Mouse (Mus musculus) lung, embryonic 14.5 days (tissue): Measurements from ENCODE around the gene Slc35f6. TPM values are rescaled to one million over a fixed set of nuclear protein-coding genes. Genes with fewer than 3 reads are reported as not detected.
"Not testable (repeated sequence)": the region's sequence is repeated elsewhere in the genome, so short reads cannot be mapped to it uniquely, and the experiment has no call there.

ENCODE experiments used
- ATAC-seq: fragments of 200-750 bp; cut with Nextera tagmentation; 2 replicates; pipeline ENCODE4 v1.8.0; 2017; ENCODE audit warnings: mild to moderate bottlenecking, moderate TSS enrichment, moderate library complexity; ENCODE audit not compliant: insufficient read depth
- DNase-seq: peaks from one replicate; pipeline ENCODE4 v3.0.0-alpha.2; 2015
- H3K27ac ChIP-seq: fragments of 300-500 bp; sonication (generic); 2 replicates; pipeline ENCODE4 v1.5.1; 2014; ENCODE audit warnings: low read depth, mild to moderate bottlenecking, moderate library complexity
- H3K27me3 ChIP-seq: fragments of 300-500 bp; sonication (generic); 2 replicates; pipeline ENCODE4 v1.6.1; 2014; ENCODE audit warnings: low read length, control low read depth; ENCODE audit not compliant: insufficient read depth
- H3K36me3 ChIP-seq: fragments of 300-500 bp; sonication (generic); 2 replicates; pipeline ENCODE4 v1.6.1; 2014; ENCODE audit warnings: control low read depth; ENCODE audit not compliant: insufficient read depth
- H3K4me1 ChIP-seq: fragments of 300-500 bp; sonication (generic); 2 replicates; pipeline ENCODE4 v1.6.1; 2014; ENCODE audit warnings: antibody characterized with exemption, control low read depth; ENCODE audit not compliant: insufficient read depth
- H3K4me2 ChIP-seq: fragments of 300-500 bp; sonication (generic); 2 replicates; pipeline ENCODE4 v1.6.1; 2014; ENCODE audit warnings: mild to moderate bottlenecking
- H3K4me3 ChIP-seq: fragments of 300-500 bp; sonication (generic); 2 replicates; pipeline ENCODE4 v1.5.1; 2014; ENCODE audit warnings: low read depth, low read length
- H3K9ac ChIP-seq: fragments of 300-500 bp; sonication (generic); 2 replicates; pipeline ENCODE4 v1.6.1; 2014
- H3K9me3 ChIP-seq: fragments of 300-500 bp; sonication (generic); 2 replicates; pipeline ENCODE4 v1.6.1; 2016; ENCODE audit warnings: low read depth, low read length, control low read depth
- CTCF ChIP-seq: IDR thresholded peaks from 2 replicates; pipeline ENCODE4 v1.5.1; 2016; ENCODE audit warnings: antibody characterized with exemption, low read depth
- WGBS: fragments of 180-500 bp; shearing (Covaris S2); extraction: QIAGEN DNeasy Blood & Tissue Kit; methylation state at CpG from one replicate; pipeline ENCODE4 v1.1.7; 2014; 5-methylcytosine and 5-hydroxymethylcytosine counted together
- polyA plus RNA-seq: library from polyadenylated mRNA; unstranded; fragments of >200 nt; fragmentation: Nextera tagmentation; extraction: Ambion mirVana; gene quantifications from 2 replicates; pipeline ENCODE4 v1.2.1, GENCODE M21; 2014

Gene Slc35f6
- polyA plus RNA-seq, 1 experiment from 2014 or later = 27.6 TPM

DNA sequence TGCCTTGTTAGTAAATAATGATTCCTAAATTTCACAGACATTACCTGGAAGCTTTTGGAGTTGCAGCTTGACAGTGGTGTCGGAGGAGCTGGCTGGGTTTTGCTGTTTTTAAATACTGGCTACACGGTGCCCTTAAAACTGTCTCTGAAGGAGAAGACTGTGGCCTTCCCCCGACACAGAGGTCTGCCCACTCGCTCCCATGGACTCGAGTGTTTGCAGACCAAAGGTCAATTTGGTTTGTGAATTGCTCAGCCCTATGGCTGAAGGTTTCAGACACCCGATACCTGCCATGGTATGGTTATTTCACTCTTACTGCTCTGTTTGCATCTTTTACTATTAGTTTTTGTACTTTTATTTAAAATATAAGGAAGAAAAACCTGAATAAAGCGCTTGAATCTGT, 26.3 kb downstream of the Slc35f6 start:
- H3K4me1 ChIP-seq = peaks cover 2% of the 10 kb centered on the region; the same call in 1 of the 2 replicates
- no peak for TF ChIP-seq CTCF
- H3K4me2 ChIP-seq = no peak overlapping the region
- ATAC-seq = no peak
- no peak overlapping the region for H3K27ac ChIP-seq
- H3K27me3 ChIP-seq = no peaks in the 10 kb centered on the region
- no peaks in the 10 kb centered on the region for H3K9me3 ChIP-seq
- DNase-seq = no peak
- peaks cover 79% of the 10 kb centered on the region for H3K36me3 ChIP-seq
- 63% methylated on average over 7 of the region's 7 CpGs for WGBS
- H3K4me3 ChIP-seq = no peak overlapping the region
- H3K9ac ChIP-seq = no peak overlapping the region

GRCm38 (mm10) chr5:30676800-30677199, 29.1 kb downstream of the Slc35f6 start:
- H3K36me3 ChIP-seq = peaks cover 54% of the 10 kb centered on the region
- H3K4me2 ChIP-seq = no peak overlapping the region
- TF ChIP-seq CTCF = no peak
- H3K27ac ChIP-seq = no peak overlapping the region
- H3K4me3 ChIP-seq = no peak overlapping the region
- H3K4me1 ChIP-seq = no peaks in the 10 kb centered on the region
- WGBS = 77% methylated on average over 7 of the region's 7 CpGs
- DNase-seq (no peak), ATAC-seq (no peak)
- no peaks in the 10 kb centered on the region for H3K27me3 ChIP-seq
- no peak overlapping the region for H3K9ac ChIP-seq
- no peaks in the 10 kb centered on the region for H3K9me3 ChIP-seq

DNA sequence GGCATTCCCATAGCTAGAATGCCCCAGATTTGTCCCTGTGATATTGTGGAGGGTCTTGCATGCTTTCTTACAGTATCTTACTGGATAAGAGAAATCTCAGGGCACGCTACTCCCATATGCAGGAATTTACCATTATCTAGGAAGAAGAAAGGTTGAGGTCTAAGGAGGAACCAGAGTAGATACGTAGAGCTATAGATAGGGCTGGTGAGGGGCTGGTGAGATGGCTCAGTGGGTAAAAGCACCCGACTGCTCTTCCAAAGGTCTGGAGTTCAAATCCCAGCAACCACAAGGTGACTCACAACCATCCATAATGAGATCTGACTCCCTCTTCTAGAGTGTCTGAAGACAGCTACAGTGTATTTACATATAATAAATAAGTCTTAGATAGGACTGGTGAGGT, 30.3 kb downstream of the Slc35f6 start:
- H3K36me3 ChIP-seq = peaks cover 42% of the 10 kb centered on the region
- H3K9me3 ChIP-seq, H3K4me3 ChIP-seq, ATAC-seq, H3K27ac ChIP-seq, H3K4me1 ChIP-seq, H3K27me3 ChIP-seq, H3K9ac ChIP-seq, H3K4me2 ChIP-seq, DNase-seq: not testable (repeated sequence)
- WGBS = 86% methylated on average over 3 of the region's 3 CpGs

DNA sequence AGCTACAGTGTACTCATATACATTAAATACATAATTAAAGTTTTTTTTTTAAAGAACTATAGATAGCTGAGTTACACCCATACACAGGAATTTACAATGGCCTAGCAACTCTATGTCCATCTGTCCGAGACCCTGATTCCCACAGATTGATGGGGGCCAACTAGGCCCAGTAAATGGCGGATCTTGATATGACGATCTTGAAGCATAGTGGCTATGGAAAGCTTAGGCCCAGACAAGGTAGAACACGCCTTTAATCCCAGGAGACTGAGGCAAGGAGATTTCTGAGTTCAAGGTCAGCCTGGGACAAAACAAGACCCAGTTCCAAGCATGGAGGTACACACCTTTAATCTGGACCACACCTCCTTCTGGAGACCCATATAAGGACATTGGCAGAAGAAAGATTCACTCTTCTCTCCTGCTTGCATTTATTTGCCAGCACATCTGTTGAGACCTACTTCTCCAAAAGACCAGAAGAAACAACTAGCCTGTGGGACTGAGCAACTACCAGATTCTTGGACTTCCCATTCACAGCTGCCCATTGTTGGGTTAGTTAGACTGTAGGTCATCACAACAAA, 31.1 kb downstream of the Slc35f6 start:
- ATAC-seq (no peak), DNase-seq (no peak)
- no peaks in the 10 kb centered on the region for H3K9me3 ChIP-seq
- H3K4me1 ChIP-seq = no peaks in the 10 kb centered on the region
- 94% methylated on average over 4 of the region's 4 CpGs for WGBS
- no peaks in the 10 kb centered on the region for H3K27me3 ChIP-seq
- no peak overlapping the region for H3K27ac ChIP-seq
- no peak overlapping the region for H3K9ac ChIP-seq
- H3K36me3 ChIP-seq = peaks cover 34% of the 10 kb centered on the region
- no peak for TF ChIP-seq CTCF
- H3K4me2 ChIP-seq = no peak overlapping the region
- H3K4me3 ChIP-seq = no peak overlapping the region

- H3K36me3 ChIP-seq = peaks cover 27% of the 10 kb centered on the region
- ATAC-seq = no peak
- H3K4me3 ChIP-seq = no peak overlapping the region
- 77% methylated on average over 5 of the region's 5 CpGs for WGBS
- TF ChIP-seq CTCF = no peak
- no peak overlapping the region for H3K9ac ChIP-seq
- no peak overlapping the region for H3K27ac ChIP-seq
- DNase-seq = no peak
- H3K9me3 ChIP-seq = no peaks in the 10 kb centered on the region
- H3K4me2 ChIP-seq = no peak overlapping the region
- H3K4me1 ChIP-seq = no peaks in the 10 kb centered on the region
- no peaks in the 10 kb centered on the region for H3K27me3 ChIP-seq
Observed at GRCm38 (mm10) chr5:30679593-30679992, 31.9 kb downstream of the Slc35f6 start.

GRCm38 (mm10) chr5:30681970-30682369, 34.2 kb downstream of the Slc35f6 start:
- Histone ChIP-seq H3K4me2 (no peak overlapping the region), H3K9ac (no peak overlapping the region)

DNA sequence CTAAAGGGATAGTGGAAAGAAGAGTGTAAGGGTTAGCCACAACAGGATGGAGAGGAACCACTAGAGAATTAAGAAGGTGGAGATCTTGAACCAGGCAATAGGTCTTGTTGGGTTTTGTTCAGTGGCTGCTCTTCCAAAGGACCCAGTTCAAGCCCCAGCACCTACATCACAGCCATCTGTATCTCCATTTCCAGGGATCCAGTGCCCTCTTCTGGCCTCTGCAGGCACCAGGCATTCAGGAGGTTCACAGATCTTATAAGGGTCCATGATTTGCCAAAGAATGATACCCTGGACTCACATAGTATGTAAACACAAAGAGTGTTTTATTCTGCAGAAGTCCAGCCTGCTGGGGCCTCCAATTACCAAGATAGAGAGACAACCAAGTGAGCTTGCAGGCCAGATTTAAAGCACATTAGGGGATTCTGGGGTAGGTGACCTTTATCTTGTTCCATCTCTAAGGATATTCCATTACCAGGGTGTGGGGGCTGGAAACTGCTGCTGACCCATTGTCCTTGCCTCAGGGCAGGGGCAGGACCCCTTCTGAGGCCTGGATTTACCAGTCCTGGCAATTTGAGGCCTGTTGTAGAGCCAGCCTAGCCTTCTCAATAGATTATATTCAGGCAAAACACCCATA, 35.4 kb downstream of the Slc35f6 start:
- no peak overlapping the region for H3K9ac ChIP-seq
- DNase-seq = peak; percentile 28
- no peak for ATAC-seq
- no peak overlapping the region for H3K4me2 ChIP-seq
- no peaks in the 10 kb centered on the region for H3K36me3 ChIP-seq
- TF ChIP-seq CTCF = peak; percentile 53
- no peaks in the 10 kb centered on the region for H3K27me3 ChIP-seq
- H3K9me3 ChIP-seq = no peaks in the 10 kb centered on the region
- H3K4me3 ChIP-seq = no peak overlapping the region
- H3K27ac ChIP-seq = no peak overlapping the region
- H3K4me1 ChIP-seq = no peaks in the 10 kb centered on the region

More at GRCm38 (mm10) chr5:30681970-30682369, 34.2 kb downstream of the Slc35f6 start:
- TF ChIP-seq CTCF = no peak
- DNase-seq (no peak), ATAC-seq (no peak)
- peaks cover 4% of the 10 kb centered on the region for H3K36me3 ChIP-seq
- H3K27me3 ChIP-seq = no peaks in the 10 kb centered on the region
- H3K9me3 ChIP-seq = no peaks in the 10 kb centered on the region
- WGBS = 82% methylated on average over 5 of the region's 5 CpGs
- H3K4me3 ChIP-seq = no peak overlapping the region
- no peak overlapping the region for H3K27ac ChIP-seq
- H3K4me1 ChIP-seq = no peaks in the 10 kb centered on the region
